In the genomic region with DNA sequence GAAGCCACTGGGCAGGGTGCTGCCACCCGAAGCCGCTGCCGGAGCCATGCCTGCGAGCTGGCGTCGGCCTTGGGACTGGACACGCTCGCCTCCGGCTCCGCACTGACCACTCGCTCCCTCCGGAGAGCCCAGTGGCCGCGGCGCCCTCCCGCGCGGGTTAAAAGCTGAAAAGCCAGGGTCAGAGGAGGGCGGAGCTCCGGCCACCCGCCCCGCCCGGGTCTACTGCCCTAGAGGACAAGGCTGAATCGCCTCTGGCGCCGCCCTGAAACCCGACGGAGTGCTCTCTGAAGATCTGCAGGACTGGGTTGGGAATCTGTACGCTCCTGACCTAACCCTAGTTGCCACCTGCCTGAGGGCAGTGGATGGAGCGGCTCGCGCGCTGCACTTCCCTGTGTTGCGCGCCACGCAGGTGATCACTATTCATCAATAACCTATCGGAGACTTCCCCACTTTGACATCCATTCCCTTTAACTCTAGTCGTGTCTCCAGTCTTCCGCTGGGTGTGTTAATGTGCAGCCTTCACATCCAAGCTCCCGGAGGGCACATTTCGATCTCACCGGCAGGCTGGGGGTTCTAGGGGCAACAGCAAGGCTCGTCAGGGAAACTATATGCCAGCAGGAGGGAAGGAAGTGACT, we compare ENCODE assay signal across 8 mouse cellular contexts. TPM values are rescaled to one million over a fixed set of nuclear protein-coding genes. Genes with fewer than 3 reads are reported as not detected.
DNase-seq lines count a peak whose midpoint lies in the region; ATAC-seq and TF ChIP-seq lines count a peak whose summit lies in the region.

Mal (minus strand) TSS at position 610 of the 635 bp plus-strand sequence.

- peak; percentile 78 for DNase-seq in adrenal gland, postnatal 25 days
- peak; percentile 38 to 54 for DNase-seq in heart, adult 9 months (ENCODE audit: low spot score in 2 of 2)
- peak; percentile 83 for DNase-seq in kidney, adult 9 months
- DNase-seq in midbrain, embryonic 14.5 days = peak; percentile 41
- DNase-seq in urinary bladder, adult 2 months (ENCODE audit: low spot score) = peak; percentile 75

- ATAC-seq in limb, embryonic 12.5 days (ENCODE audit: insufficient number of reproducible peaks, insufficient read depth, low FRiP score, low TSS enrichment, low read depth) = no peak
- no peak for ATAC-seq in midbrain, embryonic 14.5 days (ENCODE audit: low FRiP score, low TSS enrichment)
- no peak for ATAC-seq in CD4-positive, CD25-positive, alpha-beta regulatory T cell, adult 4 months

- no peak for TF ChIP-seq CTCF in cortical plate, adult 2 months (IDR thresholded peaks at IDR 0.05; ENCODE audit: extremely low read depth, insufficient read depth, low read length)

- WGBS in limb, embryonic 12.5 days = under 1% methylated on average over 43 of the region's 43 CpGs
- WGBS in midbrain, embryonic 14.5 days = under 1% methylated on average over 43 of the region's 43 CpGs

- no peaks in the 10 kb centered on the region for H3K4me1 ChIP-seq in cortical plate, adult 2 months (ENCODE audit: control insufficient read depth, insufficient read depth, low read length)
- peaks cover 10% of the 10 kb centered on the region for H3K4me1 ChIP-seq in limb, embryonic 12.5 days (replicated peaks)
- H3K4me1 ChIP-seq in midbrain, embryonic 14.5 days (ENCODE audit: control insufficient read depth, insufficient read depth, low read length) = peaks cover 7% of the 10 kb centered on the region; the same call in 1 of the 2 replicates

- no peaks in the 10 kb centered on the region for H3K36me3 ChIP-seq in limb, embryonic 12.5 days
- no peaks in the 10 kb centered on the region for H3K36me3 ChIP-seq in midbrain, embryonic 14.5 days (ENCODE audit: control insufficient read depth, insufficient read depth, low read length)

- H3K9ac ChIP-seq in limb, embryonic 12.5 days (replicated peaks) = peak within 1 kb of the TSS; percentile 44
- H3K9ac ChIP-seq in midbrain, embryonic 14.5 days (replicated peaks; ENCODE audit: low read length) = peak within 1 kb of the TSS; percentile 45; the same call in 1 of the 2 replicates

- no peaks in the 10 kb centered on the region for H3K9me3 ChIP-seq in limb, embryonic 12.5 days
- no peaks in the 10 kb centered on the region for H3K9me3 ChIP-seq in midbrain, embryonic 14.5 days (ENCODE audit: control insufficient read depth, low read length)

- peak within 1 kb of the TSS; percentile 41 for H3K4me3 ChIP-seq in cortical plate, adult 2 months (ENCODE audit: insufficient read depth, low read length)
- H3K4me3 ChIP-seq in limb, embryonic 12.5 days (replicated peaks) = peak within 1 kb of the TSS; percentile 42
- H3K4me3 ChIP-seq in midbrain, embryonic 14.5 days (replicated peaks; ENCODE audit: low read depth, low read length) = peak within 1 kb of the TSS; percentile 42

- peaks cover 90% of the 10 kb centered on the region for H3K27me3 ChIP-seq in limb, embryonic 12.5 days
- peaks cover 34% of the 10 kb centered on the region for H3K27me3 ChIP-seq in midbrain, embryonic 14.5 days (ENCODE audit: control insufficient read depth, insufficient read depth, low read length)

- TF ChIP-seq POLR2A in cortical plate, adult 2 months (IDR thresholded peaks at IDR 0.05; ENCODE audit: extremely low read depth, insufficient read depth, low read length) = 0 out of 2 replicates have a peak, but pooled peaks have one; percentile 30

- peak within 1 kb of the TSS; percentile 75 for H3K4me2 ChIP-seq in limb, embryonic 12.5 days
- peak within 1 kb of the TSS; percentile 88 for H3K4me2 ChIP-seq in midbrain, embryonic 14.5 days (ENCODE audit: low read length)

- 0 out of 2 replicates have a peak within 1 kb of the TSS, but pooled peaks have one; percentile 42 for H3K27ac ChIP-seq in cortical plate, adult 2 months (ENCODE audit: insufficient read depth, low read length)
- H3K27ac ChIP-seq in limb, embryonic 12.5 days = no peak within 1 kb of the TSS
- no peak within 1 kb of the TSS for H3K27ac ChIP-seq in midbrain, embryonic 14.5 days (replicated peaks; ENCODE audit: low read depth, low read length)

RNA-seq across cellular contexts. Expression of gene Mal, which starts in this region (rescaled TPM):
- 5.4 and 5.7 TPM in 2 replicates for total RNA-seq in adrenal gland, postnatal 25 days (2021)
- 144 and 209 TPM in 2 replicates for polyA plus RNA-seq in cortical plate, adult 2 months (2012; rRNA removed)
- polyA plus RNA-seq in limb, embryonic 12.5 days (2016; fragmentation: Nextera tagmentation; extraction: Ambion mirVana) = 0.16 and 0.45 TPM in 2 replicates
- polyA plus RNA-seq in midbrain, embryonic 14.5 days (2014; fragmentation: Nextera tagmentation; extraction: Ambion mirVana) = 1.3 and 3.0 TPM in 2 replicates
- 113 and 133 TPM in 2 replicates for polyA plus RNA-seq in urinary bladder, adult 2 months (2012; rRNA removed)
- not detected for polyA plus RNA-seq in CD4-positive, CD25-positive, alpha-beta regulatory T cell, adult 4 months (2017; shearing (Covaris generic))

Comparison
In these comparisons a context has a peak if more than half of its experiments do, and no peak if none do; other contexts are left out.
1. RNA of gene Mal (polyA plus RNA-seq): 144 to 209 TPM in cortical plate, adult 2 months and 113 to 133 TPM in urinary bladder, adult 2 months; 1.3 to 3.0 TPM in midbrain, embryonic 14.5 days, 0.16 to 0.45 TPM in limb, embryonic 12.5 days and not detected in CD4-positive, CD25-positive, alpha-beta regulatory T cell, adult 4 months; every median in the first group is over 10 times any median in the second.
2. Peak in every context shown above with its lines, with median percentiles within 50 percentile points of each other: DNase-seq and H3K4me3 ChIP-seq.